Mouse (Mus musculus): ENCODE results near the gene Myh3. TPM values are rescaled to one million over a fixed set of nuclear protein-coding genes. Genes with fewer than 3 reads are reported as not detected.

The Myh3 gene
- total RNA-seq, 2 experiments from 2014 or later, result 3.2 to 28.8 TPM

DNA sequence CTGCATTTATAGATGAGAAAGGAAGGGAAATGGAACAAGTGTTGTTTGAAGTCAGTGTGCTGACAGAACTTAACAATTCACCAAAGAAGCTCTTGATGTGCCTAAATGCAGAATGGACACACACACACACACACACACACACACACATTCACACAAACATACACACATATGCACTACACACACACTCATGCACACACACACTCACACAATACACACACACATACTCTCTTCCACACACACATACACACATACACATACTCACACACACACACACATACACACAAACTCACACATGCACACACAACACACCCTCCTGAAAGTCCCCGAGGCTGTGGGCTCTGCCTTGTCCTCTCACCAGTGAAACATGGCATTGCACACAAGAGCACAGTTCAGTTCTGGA, 26.1 kb downstream of the Myh3 start:
- no peak for DNase-seq (ENCODE audit: low spot score in 2 of 2)

- no peak for DNase-seq (ENCODE audit: low spot score in 2 of 2)
Observed at GRCm38 (mm10) chr11:67104714-67105113, 26.6 kb downstream of the Myh3 start.

DNA sequence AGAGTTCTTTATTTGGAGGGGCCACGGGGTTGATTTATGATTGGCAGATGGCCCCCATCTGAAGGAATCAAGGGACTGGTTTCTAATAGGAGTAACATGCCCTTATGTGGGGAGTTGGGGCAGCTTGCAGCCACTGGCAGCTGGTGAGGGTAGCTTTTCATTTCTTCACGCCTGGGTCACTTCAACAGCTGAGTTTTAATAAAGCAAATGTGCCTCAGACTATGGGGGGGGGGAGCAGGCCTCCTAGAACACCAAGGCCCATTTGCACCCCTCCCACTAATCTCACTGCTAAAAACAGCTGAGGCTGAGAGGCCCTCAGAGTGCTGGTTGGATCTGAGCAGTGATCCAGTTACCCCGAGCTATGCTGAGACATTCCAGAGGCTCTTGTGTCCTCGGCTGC, 27.6 kb downstream of the Myh3 start:
- no peak for DNase-seq (ENCODE audit: low spot score in 2 of 2)

- DNase-seq (ENCODE audit: low spot score in 2 of 2), result no peak
Observed at GRCm38 (mm10) chr11:67106973-67107372, 28.9 kb downstream of the Myh3 start.

- DNase-seq (ENCODE audit: low spot score in 2 of 2), result peak in 1 of 2 experiments; percentile 39
Observed at GRCm38 (mm10) chr11:67110168-67110948, 32.3 kb downstream of the Myh3 start.

GRCm38 (mm10) chr11:67112019-67112850, 34.1 kb downstream of the Myh3 start:
- DNase-seq (ENCODE audit: low spot score in 2 of 2), result peak; percentile 20 to 22

- peak; percentile 32 to 38 for DNase-seq (ENCODE audit: low spot score in 2 of 2)
Observed at GRCm38 (mm10) chr11:67112851-67113202, 34.7 kb downstream of the Myh3 start.

DNA sequence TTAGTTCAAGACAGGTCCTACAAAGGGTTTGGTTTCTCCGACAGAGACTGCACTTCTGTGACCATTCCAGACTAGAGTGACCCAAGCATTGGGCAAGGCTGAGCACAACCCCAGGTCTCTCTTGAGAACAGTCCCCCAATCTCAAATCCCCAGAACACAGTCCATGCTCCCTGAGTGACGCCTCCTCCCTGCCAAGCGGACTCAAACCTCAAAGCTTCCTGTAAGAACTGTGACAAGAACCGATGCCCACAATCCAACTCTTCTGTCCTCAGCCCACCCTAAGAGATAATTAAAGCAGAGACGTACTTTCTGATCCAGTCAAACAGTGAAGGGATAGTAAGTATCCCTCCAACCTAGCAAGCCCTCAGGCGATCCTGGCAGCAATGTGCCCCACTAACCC, 35.3 kb downstream of the Myh3 start:
- no peak for DNase-seq (ENCODE audit: low spot score in 2 of 2)

DNA sequence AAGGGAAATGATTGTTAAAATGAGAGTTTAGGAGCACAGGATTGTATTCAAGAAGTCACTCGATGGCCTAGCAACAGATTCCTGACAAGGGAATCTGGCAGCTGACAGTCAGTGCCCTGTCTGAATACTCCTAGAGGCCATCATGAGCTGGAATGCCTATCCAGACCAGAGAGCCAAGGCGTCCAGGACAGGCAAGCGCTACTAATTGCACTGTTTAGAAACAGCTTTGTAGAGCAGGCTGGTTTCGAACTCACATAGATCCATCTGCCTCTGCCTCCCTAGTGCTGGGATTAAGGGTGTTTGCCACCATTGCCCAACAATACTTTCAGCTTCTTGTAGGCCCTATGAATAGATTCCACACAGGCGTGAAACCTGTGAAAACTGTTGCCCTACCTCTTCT, 36.2 kb downstream of the Myh3 start:
- no peak for DNase-seq (ENCODE audit: low spot score in 2 of 2)

- no peak for DNase-seq (ENCODE audit: low spot score in 2 of 2)
Observed at GRCm38 (mm10) chr11:67114901-67115300, 36.8 kb downstream of the Myh3 start.

DNA sequence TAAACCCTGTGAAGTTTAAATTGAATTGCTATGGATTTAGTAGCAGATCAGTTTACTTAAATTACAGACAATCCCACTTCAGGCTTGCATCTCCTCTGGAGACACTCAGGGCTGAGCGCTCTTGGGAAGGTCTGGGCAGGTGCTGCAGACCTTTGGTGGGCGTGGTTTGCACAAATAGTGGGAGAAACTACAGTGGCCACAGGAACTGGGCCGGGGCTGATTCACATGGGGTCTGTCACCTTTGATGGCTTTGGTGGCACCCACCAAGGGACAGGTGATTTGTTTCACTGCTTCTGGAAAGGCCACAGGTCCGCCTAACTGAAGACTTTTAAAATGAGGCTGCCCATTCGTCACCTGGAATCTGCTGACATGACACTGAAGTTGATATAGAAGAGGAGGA, 38.6 kb downstream of the Myh3 start:
- DNase-seq (ENCODE audit: low spot score in 2 of 2), result no peak

DNA sequence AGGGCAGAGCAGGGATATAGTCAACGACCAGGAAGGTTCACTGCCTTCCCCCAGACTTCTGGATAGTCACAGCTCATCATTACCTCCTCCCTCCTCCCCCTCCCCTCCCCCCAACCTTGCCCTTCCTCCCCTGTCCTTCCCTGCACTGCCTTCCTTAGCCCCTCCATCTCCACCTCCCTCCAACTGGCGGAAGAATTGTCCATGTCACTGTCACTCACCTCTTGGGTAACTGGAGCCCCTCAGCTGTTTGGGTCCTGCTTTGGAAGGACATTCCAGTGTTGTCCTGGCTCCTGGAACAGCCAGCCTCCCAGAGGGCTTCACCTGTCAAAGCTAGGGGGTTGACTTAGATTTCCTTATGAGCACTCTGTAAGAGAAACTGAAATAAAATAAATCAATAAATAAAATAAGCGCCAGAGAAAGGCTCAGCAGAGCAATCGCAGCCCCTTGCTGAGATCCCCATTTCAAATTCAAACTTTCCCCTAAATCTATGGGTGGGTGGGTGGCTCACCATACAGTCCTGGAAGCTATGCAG, 41.5 kb downstream of the Myh3 start:
- DNase-seq (ENCODE audit: low spot score in 2 of 2), result no peak

GRCm38 (mm10) chr11:67120697-67121294, 42.7 kb downstream of the Myh3 start:
- DNase-seq (ENCODE audit: low spot score in 2 of 2), result no peak

DNA sequence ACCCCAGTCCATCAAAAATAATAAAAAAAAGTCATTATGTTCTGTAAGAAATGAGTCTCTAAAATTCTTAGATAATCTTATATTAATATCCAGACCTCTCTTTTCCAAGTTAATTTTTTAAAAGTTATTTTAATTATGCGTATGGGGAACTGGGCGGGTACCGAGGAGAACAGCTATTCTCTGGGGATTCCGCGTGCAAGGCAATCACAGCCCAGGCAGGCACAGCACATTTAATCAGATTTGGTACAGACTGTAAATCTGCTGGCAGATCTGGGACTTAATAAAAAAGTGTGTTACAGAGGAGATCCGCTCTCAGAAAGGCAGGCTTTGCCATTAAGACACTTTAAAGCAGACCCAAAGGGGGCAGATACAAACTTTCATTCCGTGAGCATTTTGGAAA, 46.8 kb downstream of the Myh3 start:
- no peak for DNase-seq (ENCODE audit: low spot score in 2 of 2)

DNA sequence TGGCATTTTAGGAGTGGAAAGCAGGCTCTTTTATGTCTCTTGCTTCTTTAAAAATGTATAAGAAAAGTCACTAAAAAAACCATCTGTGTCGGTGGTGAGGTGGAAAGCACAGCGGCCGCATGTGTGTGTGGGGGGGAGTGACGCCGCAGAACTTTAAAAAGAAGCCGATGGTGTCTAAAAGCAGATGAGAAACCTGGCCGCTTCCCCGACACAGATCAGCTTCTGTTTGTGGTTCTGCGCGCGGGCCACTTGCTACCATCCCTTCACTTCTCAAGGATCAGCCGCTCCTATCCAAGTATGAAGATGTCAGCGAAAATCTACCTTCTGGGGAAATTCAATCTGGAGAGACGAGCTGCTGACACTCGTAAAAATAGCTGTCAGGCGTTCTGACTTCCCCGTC, 47.3 kb downstream of the Myh3 start:
- no peak for DNase-seq (ENCODE audit: low spot score in 2 of 2)

GRCm38 (mm10) chr11:67133526-67133925, 55.4 kb downstream of the Myh3 start:
- no peak for DNase-seq (ENCODE audit: low spot score in 2 of 2)

GRCm38 (mm10) chr11:67134654-67135053, 56.6 kb downstream of the Myh3 start:
- no peak for DNase-seq (ENCODE audit: low spot score in 2 of 2)

- no peak for DNase-seq (ENCODE audit: low spot score in 2 of 2)
Observed at GRCm38 (mm10) chr11:67135532-67135931, 57.4 kb downstream of the Myh3 start.

- no peak for DNase-seq (ENCODE audit: low spot score in 2 of 2)
Observed at GRCm38 (mm10) chr11:67139556-67139955, 61.5 kb downstream of the Myh3 start.

DNA sequence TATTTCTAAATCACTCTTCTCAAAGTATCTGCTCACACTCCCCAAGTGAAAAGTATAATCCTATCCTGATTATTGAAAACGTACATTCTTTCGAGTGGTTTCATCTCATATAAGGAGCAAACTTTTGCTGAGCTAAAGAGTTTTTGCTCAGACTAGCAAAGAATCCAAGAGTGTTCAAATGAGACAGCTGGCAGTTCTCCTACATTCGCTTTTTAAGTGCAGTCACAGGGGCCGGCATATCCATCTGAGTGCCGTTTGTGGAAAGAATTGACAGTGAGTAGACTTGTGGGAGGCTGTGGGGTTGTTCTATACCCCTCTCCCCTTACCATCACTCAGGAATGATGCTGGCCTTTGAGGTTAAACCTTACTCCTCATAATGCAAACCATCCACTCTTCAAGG, 62.1 kb downstream of the Myh3 start:
- no peak for DNase-seq (ENCODE audit: low spot score in 2 of 2)

DNA sequence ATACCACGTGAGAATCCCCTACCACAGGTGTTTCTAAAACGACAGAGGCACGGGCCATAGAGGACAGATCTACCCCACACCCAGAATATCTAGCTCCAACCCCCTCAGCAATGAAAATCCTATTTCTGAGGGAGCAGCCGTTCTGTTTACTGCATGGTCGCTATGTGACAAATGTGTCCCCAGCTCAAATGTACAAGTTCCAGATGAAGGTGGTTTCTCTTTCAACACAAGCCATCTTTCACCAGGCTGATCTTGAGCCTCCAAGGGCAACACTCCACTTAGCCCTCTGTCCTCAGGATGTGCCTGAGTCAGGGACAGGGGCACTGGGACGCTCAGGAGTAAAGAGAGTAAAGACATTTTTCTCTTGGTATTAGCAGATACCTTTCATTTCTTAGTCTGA, 62.9 kb downstream of the Myh3 start:
- DNase-seq (ENCODE audit: low spot score in 2 of 2), result no peak

GRCm38 (mm10) chr11:67142047-67142446, 63.9 kb downstream of the Myh3 start:
- DNase-seq (ENCODE audit: low spot score in 2 of 2), result no peak
